Mouse (Mus musculus) heart, embryonic 12.5 days (tissue): Measurements from ENCODE around the gene Sprr2e. TPM values are rescaled to one million over a fixed set of nuclear protein-coding genes. Genes with fewer than 3 reads are reported as not detected.

Experiments
- ATAC-seq: fragments of 200-750 bp; cut with Nextera tagmentation; 2 replicates; pipeline ENCODE4 v1.8.0; 2017; ENCODE audit warnings: moderate TSS enrichment, moderate library complexity; ENCODE audit not compliant: insufficient number of reproducible peaks, low FRiP score
- H3K27ac ChIP-seq: fragments of 300-500 bp; sonication (generic); 2 replicates; pipeline ENCODE4 v1.5.1; 2016; ENCODE audit warnings: mild to moderate bottlenecking, moderate library complexity; ENCODE audit not compliant: poor library complexity, severe bottlenecking
- H3K27me3 ChIP-seq: fragments of 300-500 bp; sonication (generic); replicated peaks from 2 replicates; pipeline ENCODE4 v1.6.1; 2016; ENCODE audit warnings: mild to moderate bottlenecking, moderate library complexity
- H3K36me3 ChIP-seq: fragments of 300-500 bp; sonication (generic); 2 replicates; pipeline ENCODE4 v1.6.1; 2016; ENCODE audit warnings: mild to moderate bottlenecking, moderate library complexity
- H3K4me1 ChIP-seq: fragments of 300-500 bp; sonication (generic); replicated peaks from 2 replicates; pipeline ENCODE4 v1.6.1; 2016; ENCODE audit warnings: mild to moderate bottlenecking
- H3K4me2 ChIP-seq: fragments of 300-500 bp; sonication (generic); 2 replicates; pipeline ENCODE4 v1.6.1; 2016; ENCODE audit warnings: mild to moderate bottlenecking, moderate library complexity
- H3K4me3 ChIP-seq: fragments of 300-500 bp; sonication (generic); 2 replicates; pipeline ENCODE4 v1.5.1; 2016; ENCODE audit warnings: mild to moderate bottlenecking
- H3K9ac ChIP-seq: fragments of 300-500 bp; sonication (generic); 2 replicates; pipeline ENCODE4 v1.6.1; 2016; ENCODE audit warnings: mild to moderate bottlenecking, moderate library complexity
- H3K9me3 ChIP-seq: fragments of 300-500 bp; sonication (generic); replicated peaks from 2 replicates; pipeline ENCODE4 v1.6.1; 2016; ENCODE audit warnings: mild to moderate bottlenecking, moderate library complexity
- whole genome bisulfite sequencing: fragments of 180-500 bp; shearing (Covaris S2); methylation state at CpG from one replicate; pipeline ENCODE4 v1.1.7; 2016; 5-methylcytosine and 5-hydroxymethylcytosine counted together
- polyA plus RNA-seq: library from polyadenylated mRNA; unstranded; fragments of >200 nt; fragmentation: Nextera tagmentation; extraction: Ambion mirVana; gene quantifications from 2 replicates; pipeline ENCODE4 v1.2.1, GENCODE M21; 2016

Sprr2e gene
- not detected in 2 replicates for polyA plus RNA-seq

GRCm38 (mm10) chr3:92351843-92352242, at the start of gene Sprr2e:
TSS of gene Sprr2e (plus strand) at chr3:92352143.
- Histone ChIP-seq H3K4me2 (no peak within 1 kb of the TSS), H3K9ac (no peak within 1 kb of the TSS), H3K4me1 (no peaks in the 10 kb centered on the region), H3K36me3 (no peaks in the 10 kb centered on the region), H3K9me3 (no peaks in the 10 kb centered on the region), H3K27ac (no peak within 1 kb of the TSS), H3K4me3 (no peak within 1 kb of the TSS), H3K27me3 (no peaks in the 10 kb centered on the region)
- WGBS, result 77% methylated on average over 2 of the region's 2 CpGs
- no peak for ATAC-seq

- H3K9me3 ChIP-seq, result no peaks in the 10 kb centered on the region
- 76% methylated on average over 1 of the region's 1 CpGs for WGBS
- no peaks in the 10 kb centered on the region for H3K36me3 ChIP-seq
- H3K27me3 ChIP-seq, result no peaks in the 10 kb centered on the region
- H3K9ac ChIP-seq, result no peak overlapping the region
- no peaks in the 10 kb centered on the region for H3K4me1 ChIP-seq
- ATAC-seq, result no peak
- no peak overlapping the region for H3K27ac ChIP-seq
- H3K4me3 ChIP-seq, result no peak overlapping the region
- H3K4me2 ChIP-seq, result no peak overlapping the region
Observed at GRCm38 (mm10) chr3:92307406-92307805, 44.5 kb upstream of the Sprr2e start.

- WGBS, result 69% methylated on average over 2 of the region's 2 CpGs
- Histone ChIP-seq H3K27me3 (no peaks in the 10 kb centered on the region), H3K9ac (no peak within 1 kb of the TSS), H3K4me1 (no peaks in the 10 kb centered on the region), H3K36me3 (no peaks in the 10 kb centered on the region), H3K27ac (no peak within 1 kb of the TSS), H3K4me3 (no peak within 1 kb of the TSS), H3K4me2 (no peak within 1 kb of the TSS), H3K9me3 (no peaks in the 10 kb centered on the region)
- ATAC-seq, result no peak
Observed at GRCm38 (mm10) chr3:92316320-92316719, 35.6 kb upstream of the Sprr2e start, which contains the start of gene Sprr2b. TSS of gene Sprr2b (plus strand) at chr3:92316620.

GRCm38 (mm10) chr3:92317384-92317783, 34.6 kb upstream of the Sprr2e start:
- H3K27ac ChIP-seq, result no peak overlapping the region
- no peaks in the 10 kb centered on the region for H3K9me3 ChIP-seq
- ATAC-seq, result no peak
- H3K9ac ChIP-seq, result no peak overlapping the region
- H3K4me3 ChIP-seq, result no peak overlapping the region
- 69% methylated on average over 2 of the region's 2 CpGs for WGBS
- H3K4me1 ChIP-seq, result no peaks in the 10 kb centered on the region
- H3K27me3 ChIP-seq, result no peaks in the 10 kb centered on the region
- no peaks in the 10 kb centered on the region for H3K36me3 ChIP-seq
- H3K4me2 ChIP-seq, result no peak overlapping the region

- no peaks in the 10 kb centered on the region for H3K9me3 ChIP-seq
- H3K4me3 ChIP-seq, result no peak overlapping the region
- no peak overlapping the region for H3K9ac ChIP-seq
- no peaks in the 10 kb centered on the region for H3K27me3 ChIP-seq
- H3K4me2 ChIP-seq, result no peak overlapping the region
- no peak overlapping the region for H3K27ac ChIP-seq
- no peaks in the 10 kb centered on the region for H3K36me3 ChIP-seq
- no peak for ATAC-seq
- 79% methylated on average over 1 of the region's 1 CpGs for whole genome bisulfite sequencing
- H3K4me1 ChIP-seq, result no peaks in the 10 kb centered on the region
Observed at GRCm38 (mm10) chr3:92336278-92336677, 15.7 kb upstream of the Sprr2e start.

- H3K27ac ChIP-seq, result no peak within 1 kb of the TSS
- H3K9ac ChIP-seq, result no peak within 1 kb of the TSS
- no peaks in the 10 kb centered on the region for H3K9me3 ChIP-seq
- 80% methylated on average over 5 of the region's 5 CpGs for WGBS
- H3K4me3 ChIP-seq, result no peak within 1 kb of the TSS
- H3K4me1 ChIP-seq, result no peaks in the 10 kb centered on the region
- H3K36me3 ChIP-seq, result no peaks in the 10 kb centered on the region
- no peak for ATAC-seq
- H3K4me2 ChIP-seq, result no peak within 1 kb of the TSS
- no peaks in the 10 kb centered on the region for H3K27me3 ChIP-seq
Observed at GRCm38 (mm10) chr3:92338840-92339239, 13.1 kb upstream of the Sprr2e start, which contains the start of gene Sprr2d. TSS of gene Sprr2d (plus strand) at chr3:92339140.

- ATAC-seq, result no peak
Observed at GRCm38 (mm10) chr3:92361619-92362018, 9.7 kb downstream of the Sprr2e start.

GRCm38 (mm10) chr3:92364887-92365286, 12.9 kb downstream of the Sprr2e start, which contains the start of gene Sprr2f:
TSS of gene Sprr2f (plus strand) at chr3:92365187.
- Histone ChIP-seq H3K4me3 (no peak within 1 kb of the TSS), H3K27me3 (no peaks in the 10 kb centered on the region), H3K36me3 (no peaks in the 10 kb centered on the region), H3K4me1 (no peaks in the 10 kb centered on the region), H3K9ac (no peak within 1 kb of the TSS), H3K9me3 (no peaks in the 10 kb centered on the region), H3K4me2 (no peak within 1 kb of the TSS), H3K27ac (no peak within 1 kb of the TSS)
- ATAC-seq, result no peak
- WGBS, result 51% methylated on average over 3 of the region's 3 CpGs

More at GRCm38 (mm10) chr3:92361619-92362018, 9.7 kb downstream of the Sprr2e start:
- no peaks in the 10 kb centered on the region for H3K4me1 ChIP-seq
- no peak overlapping the region for H3K27ac ChIP-seq
- no peaks in the 10 kb centered on the region for H3K27me3 ChIP-seq
- H3K4me2 ChIP-seq, result no peak overlapping the region
- no peaks in the 10 kb centered on the region for H3K36me3 ChIP-seq
- H3K4me3 ChIP-seq, result no peak overlapping the region
- H3K9me3 ChIP-seq, result no peaks in the 10 kb centered on the region
- no peak overlapping the region for H3K9ac ChIP-seq

- H3K4me1 ChIP-seq, result no peaks in the 10 kb centered on the region
- no peaks in the 10 kb centered on the region for H3K36me3 ChIP-seq
- no peaks in the 10 kb centered on the region for H3K27me3 ChIP-seq
- no peaks in the 10 kb centered on the region for H3K9me3 ChIP-seq
- H3K27ac ChIP-seq, result no peak overlapping the region
- no peak overlapping the region for H3K4me2 ChIP-seq
- no peak overlapping the region for H3K4me3 ChIP-seq
- ATAC-seq, result no peak
- WGBS, result 76% methylated on average over 2 of the region's 2 CpGs
- no peak overlapping the region for H3K9ac ChIP-seq
Observed at GRCm38 (mm10) chr3:92373613-92374012, 21.7 kb downstream of the Sprr2e start.

- Histone ChIP-seq H3K4me1 (no peaks in the 10 kb centered on the region), H3K4me2 (no peak within 1 kb of the TSS), H3K36me3 (no peaks in the 10 kb centered on the region), H3K9me3 (no peaks in the 10 kb centered on the region), H3K27ac (no peak within 1 kb of the TSS), H3K27me3 (no peaks in the 10 kb centered on the region), H3K4me3 (no peak within 1 kb of the TSS), H3K9ac (no peak within 1 kb of the TSS)
- 77% methylated on average over 1 of the region's 1 CpGs for WGBS
- no peak for ATAC-seq
Observed at GRCm38 (mm10) chr3:92385385-92385784, 33.4 kb downstream of the Sprr2e start, which contains the start of gene Sprr2h. TSS of gene Sprr2h (plus strand) at chr3:92385685.

GRCm38 (mm10) chr3:92394301-92394700, 42.4 kb downstream of the Sprr2e start:
- WGBS, result 43% methylated on average over 1 of the region's 1 CpGs
- H3K9ac ChIP-seq, result no peak overlapping the region
- H3K27ac ChIP-seq, result no peak overlapping the region
- ATAC-seq, result no peak
- H3K27me3 ChIP-seq, result no peaks in the 10 kb centered on the region
- H3K4me1 ChIP-seq, result no peaks in the 10 kb centered on the region
- H3K9me3 ChIP-seq, result no peaks in the 10 kb centered on the region
- no peaks in the 10 kb centered on the region for H3K36me3 ChIP-seq
- no peak overlapping the region for H3K4me2 ChIP-seq
- H3K4me3 ChIP-seq, result no peak overlapping the region
